Mouse (Mus musculus): ENCODE measurements at regions not wholly inside any gene's neighbourhood (a gene's known extent, or its start where the extent isn't known, plus 50 kb on each side); places are given as distances from the start of the nearest gene placed in this dataset.

- TF ChIP-seq CTCF (IDR thresholded peaks at IDR 0.05; ENCODE audit: borderline replicate concordance, insufficient read depth, low read depth, low read length): no peak
- no peak for TF ChIP-seq POLR2A (IDR thresholded peaks at IDR 0.05; ENCODE audit: borderline replicate concordance, insufficient read depth, low read length)
Observed at GRCm38 (mm10) chr12:54283011-54283410, 79.4 kb upstream of the Egln3 start.

Data from cerebellum, adult 2 months (tissue).